Mouse (Mus musculus) regulatory T cell (primary cell): ENCODE results near the gene Ankrd13d.

Source experiments
- in situ Hi-C: fragments of 300-600 bp; cut with MboI, MseI; formaldehyde crosslinking; loops from one replicate; pipeline ENCODE4 v1.15.1; 2025; ENCODE audit warnings: high pct_unique_total_duplicates

Ankrd13d gene

DNA sequence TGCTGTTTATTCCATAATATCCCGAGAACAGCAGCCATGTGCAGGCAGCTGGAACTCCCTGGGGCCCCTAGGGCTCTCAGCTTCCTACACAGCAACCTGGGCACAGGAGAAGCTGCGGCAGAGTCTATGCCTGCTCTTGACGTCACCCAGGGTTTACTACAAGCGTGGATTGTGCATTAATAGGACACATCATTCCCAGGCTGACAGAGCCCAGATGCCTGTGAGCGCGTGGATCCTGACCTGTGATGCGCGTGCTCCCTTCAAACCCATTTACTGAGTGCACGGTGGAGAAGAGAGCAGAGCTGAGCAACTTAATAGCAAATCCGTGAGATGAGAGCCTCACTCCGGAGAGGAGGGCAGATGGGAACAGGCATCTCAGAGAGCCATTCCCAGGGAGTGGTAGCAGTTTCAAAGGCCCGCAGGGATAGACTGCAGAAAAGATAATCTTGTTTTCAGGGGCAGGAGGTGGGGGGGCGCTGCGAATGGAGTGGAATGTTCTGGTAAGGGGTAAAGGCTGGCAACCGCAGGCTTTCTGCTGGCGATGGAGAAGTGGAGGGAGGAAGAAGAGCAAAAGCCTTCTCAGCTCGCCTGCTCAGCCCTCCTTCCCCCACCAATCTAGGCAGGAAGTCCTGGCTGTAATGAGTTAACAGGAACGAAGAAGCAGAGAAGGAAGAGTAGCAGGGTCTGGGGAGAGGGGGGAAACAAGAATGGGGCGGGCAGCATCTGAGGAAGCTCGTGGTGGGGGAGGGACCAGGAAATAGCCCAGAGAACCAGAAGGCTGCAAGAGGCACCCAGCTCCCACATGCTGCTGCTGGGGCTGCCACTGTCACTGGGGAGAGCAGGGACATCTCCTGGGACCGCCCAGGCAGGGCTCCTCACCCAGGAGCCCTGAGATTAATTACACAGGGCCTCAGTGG lies 19.1 kb upstream of the Ankrd13d start:
- in situ Hi-C loops: no loop called here

DNA sequence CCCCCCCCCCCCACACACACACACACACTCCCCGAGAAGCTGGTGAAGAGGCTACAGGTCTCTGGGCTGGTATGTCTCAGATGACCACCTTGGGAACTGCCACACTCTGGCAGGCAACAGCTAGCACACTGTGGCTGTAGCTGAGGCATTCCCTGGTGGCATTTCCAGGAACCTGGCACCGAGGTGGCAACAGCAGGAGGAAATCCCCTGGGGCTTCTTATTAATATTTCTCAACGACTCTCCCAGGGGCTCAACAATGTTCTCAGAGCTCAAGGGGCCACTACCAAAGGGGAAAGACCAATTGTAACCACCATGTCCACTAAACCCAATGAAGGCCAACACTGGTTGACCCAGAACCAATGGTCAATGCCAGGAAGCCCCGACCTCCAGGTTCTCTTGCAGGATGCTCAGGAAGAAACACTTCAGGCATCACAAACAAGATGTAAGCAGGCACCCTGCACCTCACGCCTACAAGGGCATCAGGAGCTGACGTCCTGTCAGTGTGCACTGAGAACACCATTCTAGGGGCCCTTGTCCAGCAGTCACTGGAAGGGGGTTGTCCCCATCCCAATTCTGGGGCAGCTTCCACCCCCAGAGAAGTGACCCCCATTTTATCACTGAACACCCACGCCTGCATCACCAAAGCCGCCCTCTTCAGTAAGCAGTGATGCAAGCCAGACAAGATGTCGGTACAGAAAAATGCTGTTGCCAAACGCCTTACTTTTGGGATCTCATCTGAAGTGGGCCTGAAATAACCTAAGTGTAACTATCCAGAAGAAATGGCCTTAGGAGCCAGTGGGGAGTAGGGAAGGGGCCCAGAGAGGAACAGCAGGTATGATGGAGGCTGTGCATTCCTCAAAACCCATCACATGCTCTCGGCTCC lies 18.2 kb upstream of the Ankrd13d start:
- in situ Hi-C loops: no loop called here

DNA sequence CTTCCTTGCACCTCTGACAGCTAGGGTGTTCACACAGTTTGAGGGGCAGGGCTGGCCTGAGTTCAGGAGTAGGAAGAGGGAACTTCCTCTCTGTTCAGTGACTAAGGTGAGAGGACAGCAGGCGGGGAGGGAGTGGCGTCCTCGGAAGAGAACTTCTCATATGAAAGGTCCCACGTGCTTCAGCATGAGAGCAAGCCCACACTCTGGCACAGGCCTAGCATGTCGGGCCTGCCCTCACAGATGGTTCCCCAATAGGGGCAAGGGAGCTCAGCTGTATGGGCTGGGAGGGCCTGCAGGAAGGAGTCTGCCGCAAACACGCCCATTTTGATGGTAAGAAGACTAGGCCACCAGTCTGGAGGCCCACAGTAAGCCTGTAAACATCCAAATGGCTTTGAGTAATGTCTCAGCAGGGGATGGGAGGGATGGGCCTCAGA lies 17.4 kb upstream of the Ankrd13d start:
- in situ Hi-C loops: no loop called here

DNA sequence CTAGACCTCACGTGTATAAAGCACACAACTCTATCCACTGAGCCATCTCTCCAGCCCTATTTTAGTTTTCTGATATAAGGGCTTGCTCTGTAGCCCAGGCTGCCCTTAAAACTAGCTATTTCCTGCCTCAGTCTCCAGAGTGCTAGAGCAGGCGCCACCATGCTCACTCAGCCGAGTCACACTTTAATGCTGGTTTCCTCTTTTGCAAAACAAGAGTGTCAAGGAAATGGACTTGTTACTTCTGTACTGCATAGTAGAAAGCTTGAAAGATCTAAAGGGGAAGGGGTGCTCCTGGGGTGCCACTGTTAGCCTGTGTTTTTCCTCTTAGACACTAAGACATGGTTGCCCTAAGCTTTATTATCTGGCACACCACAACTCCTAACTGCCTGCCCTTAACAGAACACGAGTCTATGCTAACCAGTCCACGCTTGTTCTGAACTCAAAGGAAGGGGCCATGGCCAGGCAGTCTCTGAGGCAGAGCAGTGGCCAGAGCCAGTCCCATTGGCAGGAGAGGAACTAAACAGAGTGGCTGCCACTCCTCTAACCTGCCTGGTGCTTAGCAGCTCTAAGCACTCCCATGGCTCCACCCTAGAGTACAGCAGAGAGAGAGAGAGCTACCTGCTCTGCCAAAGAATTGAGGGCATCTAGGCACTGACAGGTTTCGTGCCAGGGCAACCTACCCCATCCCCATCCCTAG lies 16.8 kb upstream of the Ankrd13d start:
- in situ Hi-C loops: no loop called here

DNA sequence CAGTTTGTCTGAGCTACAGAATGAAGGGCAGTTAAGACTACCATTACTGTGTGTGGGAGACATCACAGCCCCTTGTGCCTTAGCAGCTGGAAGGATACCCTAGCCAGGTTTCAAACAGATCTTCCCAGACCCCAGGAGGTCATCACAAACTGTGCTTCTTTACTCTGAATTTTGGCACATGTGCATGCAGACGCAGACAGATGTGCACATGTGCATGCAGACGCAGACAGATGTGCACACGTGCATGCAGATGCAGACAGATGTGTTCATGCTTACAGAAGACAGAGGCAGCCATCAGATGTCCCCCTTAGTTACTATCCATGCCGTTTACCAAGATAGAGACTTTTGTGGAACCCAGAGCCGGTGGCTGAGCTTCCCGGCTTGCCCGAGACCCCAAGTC lies 16.2 kb upstream of the Ankrd13d start:
- in situ Hi-C loops: no loop called here

DNA sequence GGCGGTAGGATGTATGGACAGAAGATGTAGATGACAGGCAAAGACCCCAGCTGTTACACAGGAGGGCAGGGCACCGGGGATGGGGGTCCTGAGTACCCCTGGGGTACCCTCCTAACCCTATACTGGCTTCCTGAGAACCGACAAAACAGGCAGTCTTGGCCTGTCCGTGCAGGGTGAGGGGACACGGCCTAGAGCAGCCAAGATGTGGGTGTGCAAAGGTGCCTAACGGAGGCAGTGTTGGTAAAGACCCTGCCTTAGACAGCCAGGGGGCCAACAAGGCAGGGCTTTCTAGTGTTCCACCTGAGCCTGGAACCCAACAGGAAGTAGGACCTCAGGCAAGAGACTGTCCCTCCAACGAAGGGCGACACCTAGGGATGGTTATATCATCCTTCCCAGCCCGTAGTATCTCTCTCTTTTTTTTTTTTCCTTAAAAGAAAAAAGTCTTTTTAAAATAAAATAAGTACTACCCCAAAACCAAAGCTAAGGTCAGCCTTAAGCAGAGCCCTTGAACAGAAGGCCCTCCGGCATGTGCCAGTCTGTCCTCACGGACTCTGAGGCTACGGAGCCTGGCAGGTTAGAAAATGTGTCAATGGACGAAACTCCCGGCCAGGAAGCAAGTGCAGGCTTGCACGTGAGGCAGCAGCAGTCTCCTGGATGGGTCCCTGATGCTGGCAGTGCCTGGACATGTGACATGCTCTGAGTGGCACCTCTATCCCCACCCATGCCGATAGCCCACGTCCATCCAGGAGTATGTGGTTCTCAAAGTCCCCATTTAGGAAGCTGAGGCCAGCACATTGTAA lies 15.6 kb upstream of the Ankrd13d start:
- in situ Hi-C loops: no loop called here

DNA sequence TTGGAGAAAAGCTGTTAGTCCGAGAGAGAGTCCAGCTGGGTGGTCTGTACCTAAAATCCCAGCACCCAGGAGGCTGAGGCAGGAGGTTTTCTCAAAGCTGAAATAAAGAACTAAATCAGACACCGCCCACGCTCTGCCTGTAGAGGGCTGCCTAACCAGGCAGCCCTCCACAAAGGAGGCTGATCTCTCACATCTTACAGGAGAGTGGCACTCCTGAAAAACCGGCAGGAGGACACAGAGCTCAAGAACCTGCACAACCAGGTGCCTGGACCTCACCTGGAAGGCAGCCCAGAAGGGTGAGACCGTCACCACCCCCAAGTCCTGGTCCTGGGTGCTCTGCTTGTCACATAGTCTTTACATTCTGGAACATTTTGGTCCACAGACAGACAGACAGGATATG lies 14.9 kb upstream of the Ankrd13d start:
- in situ Hi-C loops: no loop called here

DNA sequence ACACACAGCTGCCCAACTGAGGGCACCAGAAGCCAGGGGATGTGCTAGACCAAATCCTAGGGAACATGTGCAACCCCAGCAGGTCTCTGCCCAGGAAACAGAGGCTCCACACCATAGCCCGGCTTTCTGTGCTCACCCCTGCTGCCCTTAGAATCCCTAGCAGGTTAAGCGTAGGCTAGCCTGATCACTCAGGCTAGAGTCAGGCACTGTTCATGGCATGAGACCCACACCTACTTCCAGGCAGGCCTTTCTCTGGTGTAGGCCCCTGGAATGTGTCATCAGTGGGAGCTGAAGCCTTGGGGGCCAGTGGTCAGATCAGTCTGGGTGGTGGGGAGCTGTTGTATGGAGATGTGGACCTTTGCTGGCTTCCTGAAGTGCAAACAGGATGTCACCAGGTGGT lies 13.7 kb upstream of the Ankrd13d start:
- in situ Hi-C loops: no loop called here

DNA sequence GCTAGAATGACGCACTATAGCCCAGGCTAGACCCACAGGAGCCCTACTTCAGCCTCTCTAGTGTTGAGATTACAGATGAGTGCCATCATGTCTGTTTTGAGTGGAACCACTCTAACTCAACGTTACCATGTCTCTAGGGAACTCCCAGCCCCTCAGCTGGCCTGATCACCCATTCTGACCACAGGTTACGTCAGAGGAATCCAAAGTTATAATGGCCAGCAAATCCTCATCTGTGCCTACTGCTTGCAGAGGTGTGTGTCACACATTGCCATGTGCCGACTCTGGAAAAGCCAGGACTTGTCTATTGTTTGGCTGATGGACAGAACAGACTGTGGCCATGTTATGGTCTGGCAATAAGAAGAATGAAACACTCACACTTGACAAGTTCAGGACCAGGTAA lies 12.5 kb upstream of the Ankrd13d start:
- in situ Hi-C loops: no loop called here

DNA sequence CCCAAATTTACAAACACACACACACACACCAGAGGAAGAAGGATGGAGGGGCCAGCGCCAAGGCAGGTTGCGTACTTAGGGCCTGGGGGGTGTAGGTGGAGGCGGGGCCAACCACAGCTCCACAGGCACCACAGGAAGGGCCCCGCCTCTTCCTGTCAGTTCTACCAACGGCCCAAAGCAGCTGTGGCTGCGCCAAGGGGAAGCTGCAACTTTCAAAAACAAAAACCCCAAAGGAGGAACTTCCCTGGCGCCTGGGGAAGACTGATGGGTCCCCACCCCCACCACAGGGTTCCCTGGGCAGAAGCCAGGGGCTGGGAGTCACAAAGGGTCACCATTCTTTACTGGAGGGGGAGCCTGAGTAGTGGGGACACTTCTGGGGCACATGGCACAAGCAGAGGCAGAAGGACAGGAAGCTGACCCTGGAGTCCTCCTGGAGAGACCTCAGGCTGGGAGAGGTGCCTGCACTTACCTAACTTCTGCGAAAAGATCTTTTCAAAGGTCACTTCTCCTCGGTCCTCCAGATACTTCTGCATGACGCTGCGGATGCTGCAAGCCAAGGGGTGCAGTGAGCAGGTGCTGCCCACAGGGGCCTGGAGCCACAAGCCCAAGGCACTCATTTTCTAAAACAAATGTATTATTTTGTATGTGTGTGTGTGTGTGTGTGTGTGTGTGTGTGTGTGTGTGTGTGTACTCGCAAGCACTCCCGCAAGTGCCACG lies 11.6 kb upstream of the Ankrd13d start:
- in situ Hi-C loops: no loop called here

DNA sequence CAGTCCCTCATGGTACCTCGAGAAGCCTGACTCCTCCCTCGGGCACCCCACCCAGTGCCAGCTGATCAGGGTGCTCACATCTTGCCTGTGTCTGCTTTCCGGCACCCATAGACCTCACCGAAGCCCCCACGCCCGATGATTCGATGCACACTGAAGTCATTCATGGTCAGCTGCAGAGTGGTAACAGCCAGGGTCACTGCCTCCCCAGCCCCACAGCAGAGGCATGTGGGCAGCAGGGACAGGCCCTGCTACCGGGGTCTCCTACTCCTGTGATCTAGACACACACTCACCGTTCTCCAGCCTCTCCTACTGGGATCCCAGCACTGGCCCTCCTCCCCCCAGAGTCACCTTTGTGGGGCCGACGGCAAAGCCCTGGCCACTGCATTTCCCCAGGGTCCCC lies 8.2 kb upstream of the Ankrd13d start:
- in situ Hi-C loops: no loop called here

DNA sequence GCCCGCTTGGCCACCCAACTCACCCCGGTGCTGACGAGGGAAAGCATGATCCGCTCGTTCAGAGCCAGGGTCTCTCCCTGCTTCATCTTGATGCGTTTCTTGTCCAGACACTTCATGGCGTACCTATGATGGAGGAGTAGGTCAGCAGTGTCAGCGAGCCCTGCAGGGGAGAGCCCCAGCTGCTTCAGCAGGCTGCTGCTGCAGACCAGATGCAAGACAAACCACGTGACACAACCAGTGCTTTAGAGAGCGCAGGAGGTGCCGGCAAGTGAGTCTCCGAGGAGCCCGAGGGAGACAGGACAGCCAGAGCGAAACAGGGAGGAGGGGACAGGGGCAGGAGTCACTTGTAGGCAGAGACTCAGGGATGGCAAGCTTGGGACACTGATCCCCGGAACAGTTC lies 7.8 kb upstream of the Ankrd13d start:
- in situ Hi-C loops: no loop called here

DNA sequence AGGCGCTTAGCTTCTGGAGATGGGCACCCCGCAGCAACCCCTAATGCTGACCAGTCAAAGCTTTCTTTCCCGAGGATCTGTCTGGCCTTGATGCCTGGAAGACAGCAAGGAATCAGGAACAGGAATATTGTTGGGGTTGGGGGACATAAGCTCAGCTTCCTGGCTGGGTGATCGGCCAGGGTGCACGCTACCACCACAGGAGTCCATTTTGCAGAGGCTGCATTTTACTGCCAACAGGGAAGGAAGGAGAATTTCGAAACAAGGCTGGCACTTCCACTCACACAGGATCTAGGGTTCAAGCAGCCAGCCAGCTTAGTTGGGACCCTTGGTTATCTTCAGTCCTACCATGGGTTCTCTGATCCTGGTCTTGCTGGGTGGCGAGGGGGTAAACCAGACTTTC lies 716 bp upstream of the Ankrd13d start:
- in situ Hi-C loops: no loop called here

DNA sequence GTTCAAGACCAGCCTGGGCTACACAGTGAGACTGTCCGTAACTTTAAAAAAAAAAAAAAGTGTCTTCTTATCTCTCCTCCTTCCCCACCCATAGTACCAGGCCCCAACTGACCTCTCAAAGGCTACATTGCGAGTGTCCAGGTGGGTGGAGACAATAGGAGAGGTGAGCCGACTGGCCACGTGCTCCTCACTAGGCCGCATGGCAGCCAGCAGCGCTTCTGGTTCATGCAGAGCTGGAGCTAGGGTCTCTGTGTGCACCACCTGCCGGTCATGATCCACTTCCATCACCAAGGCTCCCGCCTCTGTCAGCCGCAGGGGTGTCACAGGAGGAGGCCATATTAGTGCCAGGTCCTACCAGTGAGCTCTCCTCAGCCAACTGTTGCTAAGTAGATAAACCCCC lies 2.5 kb downstream of the Ankrd13d start:
- in situ Hi-C loops: no loop called here

DNA sequence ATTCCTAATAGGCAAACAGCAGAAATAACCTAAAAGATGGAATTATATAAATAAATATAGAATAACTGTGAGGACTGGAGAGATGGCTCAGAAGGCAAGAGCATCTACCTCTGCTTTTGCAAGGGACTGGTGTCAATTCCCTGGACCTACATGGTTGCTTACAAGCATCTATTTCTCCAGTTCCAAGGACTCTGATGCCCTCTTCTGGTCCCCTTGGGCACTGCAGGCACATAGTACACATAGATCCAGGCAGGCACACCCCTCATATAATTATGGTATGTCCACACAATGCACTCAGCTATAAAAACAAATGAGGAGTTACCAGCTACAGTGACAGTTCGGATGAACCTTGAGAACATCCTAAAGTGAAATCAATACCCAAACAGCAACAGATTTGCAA lies 3.5 kb downstream of the Ankrd13d start:
- in situ Hi-C loops: no loop called here

DNA sequence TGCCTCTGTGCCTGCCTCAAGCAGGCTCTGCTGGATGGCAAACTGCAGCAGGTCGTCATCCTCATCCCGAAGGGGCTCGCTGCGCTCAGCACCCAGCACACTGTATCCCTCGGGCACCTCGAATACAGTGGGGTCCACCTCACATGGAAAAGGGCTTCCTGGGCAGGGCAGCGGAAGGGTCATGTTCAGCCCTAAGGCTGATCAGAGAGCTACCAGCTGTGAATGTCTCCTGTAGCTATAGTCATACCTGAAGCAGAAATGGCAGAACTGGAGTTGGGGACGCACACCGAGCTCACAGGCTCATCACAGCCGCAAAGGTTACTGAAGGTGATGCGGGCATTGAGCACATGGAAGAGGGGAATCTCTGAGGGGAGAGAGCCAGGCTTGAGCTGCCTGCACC lies 12.0 kb downstream of the Ankrd13d start:
- in situ Hi-C loops: no loop called here

DNA sequence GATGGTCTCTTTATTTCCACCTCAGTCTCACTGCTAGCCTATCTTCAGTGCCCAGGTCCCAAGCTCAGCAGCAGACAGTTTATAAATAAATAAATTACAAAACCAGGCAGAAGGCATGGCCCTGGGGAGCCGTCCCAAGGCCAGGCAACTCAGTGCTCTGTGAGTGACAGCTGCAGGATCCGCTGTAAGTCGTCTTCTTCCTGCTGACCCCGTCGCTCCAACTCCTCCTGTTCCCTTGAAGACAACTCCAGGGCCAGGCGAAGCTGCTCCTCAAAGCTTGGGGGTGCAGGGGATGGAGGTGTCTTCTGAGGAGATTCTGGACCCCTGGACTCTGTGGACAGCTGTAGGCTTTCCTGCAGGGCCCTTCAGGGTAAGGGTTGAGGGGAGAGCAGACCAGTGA lies 12.8 kb downstream of the Ankrd13d start:
- in situ Hi-C loops: no loop called here

DNA sequence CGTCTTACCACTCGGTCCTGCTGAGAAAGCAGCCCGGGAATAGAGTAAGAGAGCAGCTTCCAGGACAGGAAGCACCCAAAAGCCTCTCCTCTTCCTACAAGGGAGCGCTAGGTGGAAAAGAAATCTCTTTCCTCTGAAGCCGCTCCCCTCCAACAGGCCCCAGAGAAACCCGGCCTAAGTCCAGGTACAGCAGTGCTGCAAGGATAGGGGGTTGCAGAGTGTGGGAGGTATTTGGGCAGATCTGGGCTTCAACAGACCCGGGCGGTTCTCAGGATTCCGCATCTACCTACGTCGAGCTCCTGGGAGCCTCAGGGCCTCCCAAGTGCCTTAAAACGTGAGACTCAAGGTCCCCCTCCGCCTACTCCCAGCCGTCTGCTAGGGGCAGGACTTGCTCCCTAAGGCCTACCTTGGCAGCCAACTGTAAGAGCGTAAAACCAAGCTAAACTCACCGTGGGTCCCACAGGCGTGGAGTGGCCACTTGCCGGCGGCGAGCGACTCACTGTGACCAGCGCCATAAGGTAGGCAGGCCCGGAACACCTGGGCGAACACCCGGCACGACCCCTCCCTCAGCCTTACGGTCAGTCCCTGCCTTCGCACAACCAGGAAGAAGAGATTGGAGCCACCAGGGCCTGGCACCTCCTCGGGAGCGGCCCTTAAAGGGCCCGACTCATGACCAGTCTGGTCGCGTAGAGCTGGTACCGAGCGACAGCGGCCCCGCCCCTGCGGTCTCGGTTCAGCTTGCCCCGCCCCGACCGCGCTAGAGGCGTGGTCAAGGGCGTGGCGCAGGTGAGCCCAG lies 14.2 kb downstream of the Ankrd13d start, which contains the start of gene Ssh3:
Gene Ssh3, minus strand, starts transcription at position 615 of the 796 bp plus-strand sequence.
- in situ Hi-C loops: no loop called here

DNA sequence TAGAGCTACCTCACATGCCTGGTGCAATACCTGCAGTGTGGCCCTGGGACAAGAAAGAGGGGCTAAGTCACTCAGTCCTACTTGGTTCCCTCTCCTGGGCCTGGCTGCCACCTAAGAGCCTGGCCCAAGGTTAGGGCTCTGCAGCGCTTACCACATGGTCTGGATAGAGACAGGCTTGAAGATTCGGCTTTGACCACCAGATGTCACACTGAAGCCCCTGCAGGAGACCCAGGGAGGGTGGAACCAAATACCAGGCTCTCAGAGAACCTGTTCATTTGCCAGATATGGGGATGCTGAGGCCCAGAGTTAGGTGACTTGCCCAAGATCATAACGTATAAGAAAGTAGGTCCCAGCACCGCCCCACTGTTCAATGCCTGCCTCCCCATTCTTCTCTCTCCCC lies 17.0 kb downstream of the Ankrd13d start:
- in situ Hi-C loops: no loop called here
